Mouse (Mus musculus) granulocyte monocyte progenitor cell, adult 5-6 weeks (primary cell): ENCODE measurements around the gene Ubac2. TPM values are rescaled to one million over a fixed set of nuclear protein-coding genes. Genes with fewer than 3 reads are reported as not detected.

Experiments
- ATAC-seq: replicated peaks from 2 replicates; pipeline ENCODE4 v1.8.0; 2016; ENCODE audit warnings: mild to moderate bottlenecking, moderate TSS enrichment, inconsistent platforms; ENCODE audit not compliant: poor library complexity, severe bottlenecking
- total RNA-seq, 2 experiments: library from RNA; stranded (forward) in 1 of 2; stranded (reverse) in 1 of 2; fragments of 200-712, 200-1000 nt in 1 of 2; fragments of >200 nt in 1 of 2; fragmentation: Nextera tagmentation in 1 of 2; gene quantifications; 2 replicates each; pipeline ENCODE4 v1.2.3; 2014 to 2017

The Ubac2 gene
- total RNA-seq, 2 experiments from 2014 or later = 23.6 to 34.1 TPM

DNA sequence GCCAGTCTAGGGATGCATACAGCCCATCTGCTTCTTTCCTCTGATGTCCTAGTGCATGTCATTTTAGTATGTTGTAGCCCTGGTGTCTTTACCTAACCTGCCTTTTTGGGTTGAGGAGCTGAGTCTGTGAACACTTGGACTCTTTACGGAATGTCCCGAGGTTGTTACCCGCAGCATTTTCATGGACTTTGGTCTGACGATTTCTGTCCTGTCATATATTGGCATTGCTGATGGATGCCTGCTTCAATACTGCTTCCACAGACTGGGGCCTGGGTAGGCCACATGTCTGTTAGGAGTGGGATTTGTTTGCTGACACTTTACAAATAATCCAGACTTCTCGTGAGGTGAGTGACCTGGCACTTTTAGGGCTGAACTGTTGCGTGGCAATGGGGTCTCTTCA is 15.3 kb downstream of the Ubac2 start:
- ATAC-seq = no peak

- peak; percentile 36 for ATAC-seq
Measured at GRCm38 (mm10) chr14:121894511-121895135, 16.2 kb downstream of the Ubac2 start.

GRCm38 (mm10) chr14:121895316-121895715 is 16.9 kb downstream of the Ubac2 start:
- no peak for ATAC-seq

DNA sequence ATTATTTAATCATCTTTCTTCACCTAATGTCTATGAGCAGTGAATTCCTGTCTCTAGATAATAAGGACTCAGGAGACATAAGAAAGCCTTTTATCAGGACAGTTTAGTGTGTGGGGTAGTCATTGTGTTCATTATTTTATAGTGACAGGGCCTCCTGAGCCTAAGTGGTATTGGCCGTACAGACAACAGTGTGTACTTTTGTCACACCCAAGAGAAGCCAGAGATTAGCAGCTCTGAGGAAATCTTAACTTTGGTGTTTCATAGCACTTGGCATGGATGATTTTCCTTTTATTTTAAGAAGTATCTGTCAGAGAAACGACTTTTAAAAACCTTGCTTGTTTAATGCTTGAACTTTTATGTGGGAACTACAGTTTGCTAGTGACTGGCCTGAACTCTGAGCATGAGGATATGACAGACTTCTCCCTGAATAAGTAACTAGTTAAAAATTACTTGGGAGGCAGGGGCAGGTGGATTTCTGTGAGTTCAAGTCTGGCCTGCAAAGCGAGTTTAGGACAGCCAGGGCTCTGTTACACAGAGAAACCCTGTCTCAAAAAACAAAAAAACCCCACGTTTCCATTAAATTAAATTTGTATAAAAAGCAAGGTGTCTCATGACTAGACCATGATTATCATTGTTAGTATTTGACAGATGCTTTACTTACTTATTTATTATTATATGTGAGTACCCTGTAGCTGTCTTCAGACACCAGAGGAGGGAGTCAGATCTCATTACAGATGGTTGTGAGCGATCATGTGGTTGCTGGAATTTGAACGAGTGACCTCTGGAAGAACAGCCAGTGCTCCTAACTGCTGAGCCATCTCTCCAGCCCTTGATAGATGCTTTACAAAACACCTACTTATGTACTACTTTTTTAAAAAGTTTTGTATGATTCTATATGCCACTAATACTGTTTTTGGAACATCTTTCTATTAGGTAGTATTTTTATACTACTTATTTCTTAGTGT is 18.0 kb downstream of the Ubac2 start:
- ATAC-seq = no peak

DNA sequence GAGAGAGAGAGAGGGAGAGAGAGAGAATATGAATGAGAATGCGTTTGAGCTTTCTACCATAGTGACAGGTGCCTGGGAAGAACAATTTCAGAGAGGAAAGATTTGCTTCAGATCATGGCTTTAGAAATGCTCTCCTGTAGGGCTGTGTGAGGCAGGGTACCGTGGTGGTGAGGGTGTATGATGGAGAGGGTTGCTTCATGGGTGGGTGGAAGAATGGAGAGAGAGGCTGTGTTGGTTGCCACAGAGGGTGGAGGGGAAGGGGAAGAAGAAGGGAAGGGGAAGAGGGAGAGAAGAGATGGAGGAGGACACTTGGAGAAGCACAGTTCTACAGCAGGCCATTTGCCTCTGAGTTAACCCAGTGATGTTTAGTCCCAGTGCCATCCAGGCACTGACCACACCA is 19.4 kb downstream of the Ubac2 start:
- peak; percentile 70 for ATAC-seq

- peak; percentile 31 for ATAC-seq
Measured at GRCm38 (mm10) chr14:121898509-121898908, 20.1 kb downstream of the Ubac2 start.

- no peak for ATAC-seq
Measured at GRCm38 (mm10) chr14:121899071-121899470, 20.7 kb downstream of the Ubac2 start.

DNA sequence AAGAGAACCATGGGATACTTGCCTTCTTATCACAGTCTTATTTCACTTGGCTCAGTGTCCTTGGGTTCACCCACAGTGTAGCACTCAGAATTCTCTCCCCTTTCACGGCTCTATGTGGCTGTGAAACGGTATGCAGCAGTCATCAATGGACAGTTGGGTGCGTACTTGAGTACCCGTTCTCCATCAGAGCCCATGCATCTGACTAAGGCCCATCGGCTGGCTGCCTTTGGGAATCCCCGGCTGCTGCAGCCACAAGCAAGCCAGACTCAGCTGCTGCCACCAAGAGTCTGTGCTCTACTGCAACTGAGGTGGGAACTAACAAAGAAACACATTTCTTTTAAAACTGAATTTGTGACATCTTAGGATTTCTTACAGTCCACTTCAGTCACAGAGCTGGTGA is 23.1 kb downstream of the Ubac2 start:
- ATAC-seq = no peak

DNA sequence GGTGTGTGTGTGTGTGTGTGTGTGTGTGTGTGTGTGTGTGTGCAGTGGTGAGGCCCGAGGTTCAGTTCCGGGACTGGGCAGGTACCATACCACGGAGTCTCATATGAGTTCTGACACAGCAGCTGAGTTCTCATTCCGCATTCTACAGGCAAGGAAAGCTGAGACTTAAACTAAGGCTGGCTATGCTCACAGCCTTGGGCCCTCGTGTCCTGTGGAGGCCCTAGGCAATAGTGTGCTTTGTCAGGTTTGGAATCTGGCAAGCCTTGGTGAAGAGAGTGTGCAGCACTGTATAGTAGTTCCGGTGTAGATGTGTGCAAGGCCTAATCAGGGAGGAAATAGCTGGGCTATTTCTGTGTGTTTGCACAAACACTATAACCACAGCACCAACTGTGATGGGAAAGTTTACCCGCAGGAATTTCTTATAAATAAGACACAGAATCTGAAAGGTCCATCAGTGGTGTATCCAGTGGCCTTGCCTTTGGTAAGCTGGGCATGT is 25.0 kb downstream of the Ubac2 start:
- peak; percentile 43 for ATAC-seq

- ATAC-seq = no peak
Measured at GRCm38 (mm10) chr14:121904754-121905153, 26.3 kb downstream of the Ubac2 start.

- peak; percentile 62 for ATAC-seq
Measured at GRCm38 (mm10) chr14:121906341-121906991, 28.0 kb downstream of the Ubac2 start.

- peak; percentile 60 for ATAC-seq
Measured at GRCm38 (mm10) chr14:121906992-121907681, 28.7 kb downstream of the Ubac2 start.

GRCm38 (mm10) chr14:121909868-121910267 is 31.4 kb downstream of the Ubac2 start:
- peak; percentile 40 for ATAC-seq

DNA sequence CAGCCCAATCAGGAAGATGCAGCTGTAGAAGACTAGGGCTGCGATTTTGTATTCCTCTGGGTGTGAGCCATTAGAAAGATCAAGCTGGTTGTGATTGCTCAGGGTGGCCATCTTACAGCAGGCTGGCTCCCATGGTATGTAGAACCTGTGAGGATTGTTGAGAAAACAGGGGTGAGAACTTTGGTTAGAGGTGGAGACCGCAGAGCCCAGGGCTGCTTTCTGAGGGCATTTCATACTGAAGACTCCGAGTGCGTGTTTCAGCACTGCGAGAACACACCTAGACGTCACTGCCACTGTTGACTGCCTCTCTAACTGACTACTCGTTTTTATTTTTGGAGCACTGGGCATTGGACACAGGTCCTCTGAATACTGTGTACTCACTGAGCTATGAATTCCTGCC is 34.1 kb downstream of the Ubac2 start:
- no peak for ATAC-seq

DNA sequence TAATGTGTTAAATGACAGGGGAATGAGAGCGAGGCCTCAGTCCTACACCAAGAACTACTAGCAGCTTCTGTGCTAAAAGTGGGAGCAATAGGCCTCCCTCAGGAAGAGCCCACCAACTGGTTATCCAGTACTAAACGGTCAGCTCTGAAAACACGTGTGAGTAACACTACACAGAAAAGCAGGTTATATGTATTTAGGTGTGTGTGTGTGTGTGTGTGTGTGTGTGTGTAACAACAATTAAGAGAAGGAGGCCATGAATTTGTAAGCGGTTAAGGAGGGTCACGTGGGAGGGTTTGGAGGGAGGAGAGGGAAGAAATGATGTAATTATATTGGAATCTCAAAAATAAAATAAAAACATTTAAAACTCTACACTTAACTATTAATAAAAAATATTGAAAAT is 36.7 kb downstream of the Ubac2 start:
- no peak for ATAC-seq

GRCm38 (mm10) chr14:121915621-121916020 is 37.2 kb downstream of the Ubac2 start, which contains the start of gene Gpr18:
Gene Gpr18, minus strand, starts transcription at chr14:121915781.
- ATAC-seq = peak; percentile 70

- ATAC-seq = peak; percentile 73
Measured at GRCm38 (mm10) chr14:121916311-121917094, 38.1 kb downstream of the Ubac2 start.

DNA sequence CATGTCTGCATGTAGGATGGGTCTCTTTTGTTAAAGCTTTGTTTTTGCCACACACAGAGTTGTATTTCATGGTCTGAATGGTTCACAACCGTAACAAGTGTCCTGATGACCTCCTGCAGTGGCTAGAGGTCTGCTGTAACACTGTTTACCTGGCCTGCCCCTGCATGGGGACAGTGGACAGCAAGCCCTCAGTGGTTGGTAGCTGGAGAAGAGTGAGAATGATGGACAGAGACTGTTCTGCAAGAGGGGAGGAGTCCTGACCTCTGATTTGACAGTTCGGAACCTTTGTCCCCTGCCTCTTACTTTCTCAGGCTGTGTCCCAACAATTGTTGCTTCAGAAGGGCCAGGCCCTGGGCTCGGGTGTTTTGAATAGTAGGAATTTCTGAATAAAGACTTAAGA is 39.8 kb downstream of the Ubac2 start:
- ATAC-seq = no peak

- 0 out of 2 replicates have a peak, but pooled peaks have one; percentile 23 for ATAC-seq
Measured at GRCm38 (mm10) chr14:121919752-121920151, 41.3 kb downstream of the Ubac2 start.
